Mouse (Mus musculus) lung, adult 2 months (tissue): ENCODE data around the gene Ccna1. TPM values are rescaled to one million over a fixed set of nuclear protein-coding genes. Genes with fewer than 3 reads are reported as not detected.

Experiments
- DNase-seq: peaks from one replicate; pipeline ENCODE4 v3.0.0; 2022
- H3K4me1 ChIP-seq: fragments of 200-500 bp; 2 replicates; pipeline ENCODE4 v1.6.1; 2011; ENCODE audit warnings: low read length; ENCODE audit not compliant: control insufficient read depth, insufficient read depth
- H3K4me3 ChIP-seq: fragments of 200-500 bp; replicated peaks from 2 replicates; pipeline ENCODE3; 2011; ENCODE audit warnings: low read depth, mild to moderate bottlenecking, control low read depth, low read length; ENCODE audit errors: extremely low read depth
- CTCF ChIP-seq: fragments of 200-500 bp; IDR thresholded peaks from 2 replicates; pipeline ENCODE4 v1.5.1; 2011; ENCODE audit warnings: mild to moderate bottlenecking, low read length, control low read depth; ENCODE audit not compliant: insufficient read depth
- POLR2A ChIP-seq: fragments of 200-500 bp; IDR thresholded peaks from 2 replicates; pipeline ENCODE4 v1.6.1; 2011; ENCODE audit warnings: low read depth, mild to moderate bottlenecking, control low read depth, low read length, borderline replicate concordance; ENCODE audit errors: extremely low read depth
- WGBS: fragments of 180-500 bp; shearing (Covaris S2); methylation state at CpG from one replicate; pipeline ENCODE4 v1.1.7; 2018; 5-methylcytosine and 5-hydroxymethylcytosine counted together
- polyA plus RNA-seq: library from polyadenylated mRNA; depleted of rRNA; stranded (reverse); fragments of >200 nt; gene quantifications from 2 replicates; pipeline ENCODE4 v1.2.3, GENCODE M21; 2012; rRNA removed

Gene Ccna1
- polyA plus RNA-seq = 1.0 and 1.3 TPM in 2 replicates

DNA sequence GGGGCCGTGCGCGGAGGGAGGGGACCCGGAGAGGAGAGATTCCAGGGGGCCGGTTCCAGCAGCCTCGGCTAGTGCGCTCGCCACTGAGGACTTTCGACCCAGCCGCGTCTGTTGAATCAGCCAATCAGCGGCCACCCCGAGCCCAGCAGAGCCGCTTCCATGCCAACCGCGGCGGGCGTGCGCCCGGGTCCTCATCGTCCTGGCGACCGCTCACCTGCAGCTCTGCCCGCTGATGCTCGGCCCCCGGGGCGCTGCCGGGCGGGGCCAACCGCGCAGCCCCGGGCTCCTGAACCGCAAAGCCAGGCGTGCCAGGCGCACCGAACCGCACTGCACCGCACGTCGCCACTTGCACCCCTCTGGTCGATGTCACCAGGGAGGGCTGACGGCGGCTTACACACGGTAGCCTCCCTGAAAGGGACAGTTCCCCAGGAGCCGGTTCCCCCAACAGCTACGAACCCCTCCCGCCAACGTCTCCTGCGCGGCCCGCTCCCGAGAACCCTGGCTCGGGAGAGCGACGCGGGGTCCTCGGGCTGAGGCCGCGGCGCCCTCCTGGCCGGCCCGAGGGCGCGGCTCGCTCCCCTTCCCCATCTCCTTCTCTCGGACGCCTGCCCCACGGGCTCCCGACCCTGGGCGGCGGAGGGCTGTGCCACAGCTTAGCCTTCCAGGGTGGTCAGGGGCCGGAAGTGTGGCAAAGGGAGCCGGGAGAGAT is at the start of gene Ccna1:
TSS of gene Ccna1 (minus strand) at position 464 of the 709 bp plus-strand sequence.
- DNase-seq = peak; percentile 9
- TF ChIP-seq CTCF (no peak), POLR2A (no peak)

DNA sequence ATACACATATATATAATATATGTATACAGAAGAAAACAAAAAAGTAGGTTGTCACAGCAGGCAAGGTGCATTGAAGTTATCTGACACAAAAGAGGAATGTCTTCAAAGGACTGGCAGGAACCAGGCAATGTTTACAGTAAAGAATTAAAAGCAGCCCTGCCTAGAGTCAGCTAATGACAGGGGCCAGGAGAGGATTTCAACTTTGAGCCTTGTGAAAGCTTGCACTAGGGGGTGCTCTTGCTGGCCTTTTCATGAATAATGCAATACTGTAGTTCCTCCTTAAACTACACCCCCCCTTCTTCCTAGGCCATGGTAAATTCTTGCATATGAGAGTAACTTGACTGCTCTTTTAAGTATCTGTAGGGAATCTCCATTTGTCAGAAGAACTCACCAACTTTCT is 45.8 kb upstream of the Ccna1 start:
- no peak overlapping the region for H3K4me3 ChIP-seq

More for the DNA sequence above, at the start of gene Ccna1:
- 0 out of 2 replicates have a peak, but pooled peaks cover 2% of the 10 kb centered on the region for H3K4me1 ChIP-seq
- no peak within 1 kb of the TSS for H3K4me3 ChIP-seq
- WGBS = 1% methylated on average over 72 of the region's 73 CpGs

DNA sequence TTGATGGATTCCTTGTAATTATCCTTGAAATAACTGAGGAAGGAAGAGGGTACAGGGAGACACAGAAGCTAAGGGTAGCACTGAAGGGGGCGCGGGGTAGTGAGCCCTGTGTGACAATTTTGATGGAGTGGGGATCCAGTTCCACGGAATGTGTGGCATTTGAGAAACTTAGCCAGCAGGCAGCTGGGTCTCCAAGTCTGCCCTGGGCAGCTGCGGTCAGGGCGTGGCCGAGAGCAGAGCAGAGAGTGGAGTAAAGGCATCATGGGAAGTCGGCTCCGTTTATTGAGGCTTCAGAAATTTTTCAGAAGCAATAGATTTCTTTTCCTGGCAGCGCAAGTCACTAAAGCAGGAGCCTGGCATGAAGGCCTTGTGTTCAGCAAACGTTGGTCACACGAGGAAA is 43.7 kb upstream of the Ccna1 start:
- H3K4me1 ChIP-seq = no peaks in the 10 kb centered on the region
- H3K4me3 ChIP-seq = no peak overlapping the region
- TF ChIP-seq POLR2A (no peak), CTCF (no peak)
- DNase-seq = no peak
- 57% methylated on average over 11 of the region's 11 CpGs for WGBS

More for the DNA sequence above, 45.8 kb upstream of the Ccna1 start:
- TF ChIP-seq CTCF (no peak), POLR2A (no peak)
- DNase-seq = no peak
- no peaks in the 10 kb centered on the region for H3K4me1 ChIP-seq

DNA sequence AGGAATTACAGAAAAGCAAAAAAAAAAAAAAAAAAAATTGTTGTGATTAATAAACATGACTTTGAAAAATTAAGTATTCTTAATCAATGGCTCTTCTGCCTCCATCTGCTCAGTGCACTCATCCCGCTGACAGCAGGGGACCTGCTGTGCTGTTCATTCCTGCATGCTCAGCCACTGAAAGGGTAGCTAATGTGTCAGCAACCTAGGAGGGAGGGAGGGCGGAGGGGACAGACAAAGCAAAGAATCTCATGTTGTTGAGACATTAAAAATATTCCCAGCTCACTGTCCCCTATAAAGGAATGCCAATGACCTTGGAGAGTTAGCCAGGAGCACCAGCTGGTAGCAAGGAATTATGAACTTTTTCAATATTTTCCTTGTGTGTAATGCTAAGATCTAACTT is 42.7 kb upstream of the Ccna1 start:
- TF ChIP-seq POLR2A (no peak), CTCF (no peak)
- DNase-seq = no peak
- 80% methylated on average over 2 of the region's 2 CpGs for WGBS
- Histone ChIP-seq H3K4me1 (no peaks in the 10 kb centered on the region), H3K4me3 (no peak overlapping the region)

DNA sequence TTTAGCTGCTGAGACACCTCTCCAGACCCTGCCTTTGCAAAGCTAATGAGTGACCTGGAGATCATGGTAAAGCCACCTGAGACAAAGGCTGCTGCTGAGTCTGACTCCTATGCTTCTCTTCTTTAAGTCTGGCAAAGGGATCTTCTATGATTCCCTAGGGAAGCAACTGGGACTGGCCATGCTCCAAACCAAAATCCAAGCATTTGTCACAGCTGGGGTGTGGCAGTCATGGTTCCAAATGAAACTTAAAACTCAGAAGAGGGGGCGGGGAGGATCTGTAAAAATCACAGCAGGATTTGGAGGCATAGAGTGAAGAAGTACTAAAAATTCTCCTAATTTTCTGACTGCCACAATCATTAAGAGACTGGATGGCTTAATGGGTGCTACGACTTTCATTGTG is 41.9 kb upstream of the Ccna1 start:
- Histone ChIP-seq H3K4me1 (no peaks in the 10 kb centered on the region), H3K4me3 (no peak overlapping the region)
- TF ChIP-seq CTCF = no peak
- no peak for TF ChIP-seq POLR2A
- whole genome bisulfite sequencing = 81% methylated on average over 2 of the region's 2 CpGs
- no peak for DNase-seq

DNA sequence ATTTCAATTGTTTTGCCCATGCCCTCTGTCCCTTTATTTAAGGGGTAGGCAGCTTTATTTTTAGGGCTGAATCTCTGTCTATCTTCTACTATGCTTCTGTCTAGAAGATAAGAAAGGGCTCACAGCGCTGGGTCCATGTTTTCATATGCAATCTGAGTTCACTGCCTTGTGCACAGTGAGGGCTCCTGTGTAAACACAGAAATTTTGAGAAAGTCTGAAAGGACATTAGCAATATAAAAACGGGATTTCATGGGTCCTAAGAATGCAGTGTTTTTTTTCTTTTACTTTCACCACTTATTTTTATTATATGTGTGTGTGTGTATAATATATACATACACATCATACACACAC is 41.3 kb upstream of the Ccna1 start:
- H3K4me1 ChIP-seq = no peaks in the 10 kb centered on the region
- H3K4me3 ChIP-seq = no peak overlapping the region
- 48% methylated on average over 2 of the region's 2 CpGs for WGBS
- DNase-seq = no peak
- TF ChIP-seq CTCF = no peak
- no peak for TF ChIP-seq POLR2A

DNA sequence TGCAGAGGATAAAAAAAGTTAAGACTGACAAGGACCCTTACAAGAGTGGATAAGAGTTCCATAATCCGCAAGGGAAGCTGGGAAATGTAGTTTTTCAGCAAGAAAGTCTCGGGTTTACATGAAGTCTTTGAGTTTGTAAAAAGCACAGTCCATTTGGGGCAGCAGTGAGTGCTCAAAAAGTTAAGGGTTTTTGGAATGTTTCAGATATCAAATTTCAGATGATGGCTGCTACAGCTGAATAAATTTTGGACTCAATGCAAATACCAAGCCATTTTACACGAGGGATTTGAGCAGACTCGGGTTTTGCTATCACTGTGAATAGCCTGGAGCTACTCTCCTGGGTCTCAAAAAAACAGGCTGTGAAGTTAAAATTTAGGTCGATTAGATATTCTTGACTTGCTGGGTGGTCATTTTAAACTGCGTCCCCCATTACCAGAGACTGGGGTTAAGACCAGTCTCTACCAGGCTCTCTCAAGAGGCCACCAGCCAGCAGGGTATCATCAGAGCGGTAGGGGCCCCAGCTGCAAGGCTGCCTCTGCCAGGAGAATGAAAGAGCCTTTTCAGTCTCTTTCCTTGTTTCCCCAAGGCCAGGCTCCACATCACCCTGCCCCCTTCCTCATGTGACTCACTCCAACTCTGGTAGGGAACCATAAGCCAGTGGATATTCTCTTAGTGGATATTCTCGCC is 40.8 kb upstream of the Ccna1 start:
- TF ChIP-seq CTCF (no peak), POLR2A (no peak)
- WGBS = 40% methylated on average over 8 of the region's 8 CpGs
- no peaks in the 10 kb centered on the region for H3K4me1 ChIP-seq
- no peak overlapping the region for H3K4me3 ChIP-seq
- no peak for DNase-seq

DNA sequence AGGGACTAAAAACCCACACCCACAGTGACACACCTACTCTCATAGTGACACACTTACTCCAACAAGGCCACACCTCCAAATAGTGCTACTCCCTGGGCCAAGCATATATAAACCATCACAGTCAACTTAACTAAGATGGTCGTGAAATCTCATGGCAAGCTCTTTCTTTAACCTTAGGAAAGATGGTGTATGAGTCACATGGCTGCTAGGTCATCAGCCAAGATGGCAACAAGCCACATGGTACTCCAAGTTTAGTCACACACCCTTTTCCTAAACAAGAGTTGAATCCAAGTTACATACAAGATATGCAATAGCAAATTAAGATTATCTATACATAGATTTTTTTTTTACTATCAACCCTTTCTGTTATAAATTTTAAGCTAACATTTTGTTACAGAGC is 37.9 kb upstream of the Ccna1 start:
- 65% methylated on average over 1 of the region's 1 CpGs for WGBS
- no peak for TF ChIP-seq POLR2A
- TF ChIP-seq CTCF = no peak

DNA sequence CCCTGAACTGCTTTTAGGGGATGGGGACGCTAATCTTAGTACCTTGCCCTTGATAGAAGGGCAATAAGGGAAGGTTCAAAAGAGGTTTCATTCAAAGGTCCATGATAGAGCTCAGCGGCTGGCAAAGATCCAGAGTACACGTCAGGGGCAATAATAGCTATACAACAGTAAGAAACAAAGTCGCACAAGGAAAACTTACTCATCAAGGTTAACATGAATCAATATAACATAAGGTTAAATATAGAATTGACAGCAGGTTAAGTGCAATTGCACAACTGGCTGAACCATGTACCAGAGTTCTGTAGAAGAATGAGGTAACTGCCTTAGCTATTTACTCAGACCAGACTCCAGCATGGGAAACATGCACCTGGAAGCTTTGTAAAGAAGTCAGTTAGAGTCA is 34.0 kb upstream of the Ccna1 start:
- H3K4me1 ChIP-seq = no peaks in the 10 kb centered on the region
- H3K4me3 ChIP-seq = no peak overlapping the region
- no peak for TF ChIP-seq CTCF
- DNase-seq = no peak
- 66% methylated on average over 4 of the region's 4 CpGs for WGBS

More for the DNA sequence above, 37.9 kb upstream of the Ccna1 start:
- DNase-seq = no peak
- Histone ChIP-seq H3K4me3 (no peak overlapping the region), H3K4me1 (no peaks in the 10 kb centered on the region)

DNA sequence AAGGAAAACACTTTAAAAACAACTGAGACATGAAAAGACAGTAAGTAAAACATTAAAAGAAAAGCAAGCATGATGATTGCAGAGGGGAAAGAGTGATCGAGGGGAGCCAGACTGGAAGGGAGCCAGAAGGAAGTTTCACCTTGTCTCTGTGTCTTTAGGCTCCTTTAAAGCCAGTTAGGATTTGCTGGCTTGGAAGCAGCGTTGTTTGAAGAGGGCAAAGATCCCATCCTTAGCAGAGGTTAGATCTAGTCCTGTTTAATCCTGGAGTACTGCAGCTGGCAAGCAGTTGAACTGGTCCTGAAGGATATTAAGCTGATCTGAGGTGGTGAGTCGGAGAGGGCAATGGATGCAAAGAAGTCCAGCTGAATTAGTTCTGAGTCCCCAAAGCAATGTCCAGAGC is 33.5 kb upstream of the Ccna1 start:
- WGBS = 56% methylated on average over 3 of the region's 3 CpGs

More for the DNA sequence above, 33.5 kb upstream of the Ccna1 start:
- no peak for TF ChIP-seq CTCF
- no peak for TF ChIP-seq POLR2A
- DNase-seq = no peak
- H3K4me1 ChIP-seq = no peaks in the 10 kb centered on the region
- H3K4me3 ChIP-seq = no peak overlapping the region
